Mouse (Mus musculus) stomach, postnatal 0 days (tissue): ENCODE measurements around the gene Sept9.

Experiments used
- CTCF ChIP-seq: IDR thresholded peaks from 2 replicates; pipeline ENCODE4 v1.5.1; 2016; ENCODE audit warnings: antibody characterized with exemption, low read depth, mild to moderate bottlenecking, moderate library complexity
- EP300 ChIP-seq: optimal IDR thresholded peaks from 2 replicates; pipeline ENCODE3; 2016; ENCODE audit warnings: antibody characterized with exemption

DNA sequence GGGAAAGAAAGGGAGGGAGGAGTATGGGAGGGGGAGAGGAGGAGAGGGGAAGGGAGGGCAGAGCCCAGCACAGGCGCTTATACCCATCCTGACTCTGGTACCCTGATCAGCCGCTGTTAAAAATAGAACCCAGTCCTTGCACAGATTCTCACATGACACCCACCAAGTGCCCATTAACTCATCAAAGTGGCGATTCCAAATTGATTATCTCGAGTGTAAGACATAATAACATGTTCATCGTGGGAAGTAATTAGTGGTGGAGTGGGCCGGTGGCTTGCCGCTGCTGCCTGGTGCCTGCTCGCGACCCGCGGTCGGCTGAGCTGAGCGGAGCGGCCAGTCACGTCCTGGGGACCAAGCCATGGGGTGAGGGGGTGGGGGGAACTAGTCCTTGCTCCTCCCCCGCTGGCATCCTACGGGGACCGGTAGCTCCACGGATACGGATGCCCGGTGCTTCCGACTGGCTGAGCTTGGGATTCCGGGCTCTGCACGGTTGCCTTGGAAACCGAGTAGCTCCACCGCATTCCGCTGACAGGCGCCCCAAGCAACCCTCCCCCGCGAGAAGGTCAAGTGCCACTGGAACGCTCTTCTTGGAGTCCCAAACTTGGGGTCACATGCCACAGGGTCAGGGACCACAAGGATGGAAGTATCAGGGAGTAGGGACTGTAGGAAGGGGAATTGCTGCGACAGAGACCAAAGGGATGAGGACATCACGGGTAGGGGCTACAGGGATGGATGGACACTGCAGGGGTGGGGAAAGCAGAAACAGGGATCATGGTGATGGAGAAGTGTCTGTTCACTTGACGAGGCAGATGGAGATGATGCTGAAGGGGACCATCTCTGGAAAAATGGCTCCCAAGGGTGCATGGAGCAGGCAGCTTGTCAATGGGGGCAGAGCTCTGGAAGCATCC is 195.0 kb downstream of the Sept9 start:
- TF ChIP-seq CTCF (no peak), EP300 (no peak)
